In the genomic region with DNA sequence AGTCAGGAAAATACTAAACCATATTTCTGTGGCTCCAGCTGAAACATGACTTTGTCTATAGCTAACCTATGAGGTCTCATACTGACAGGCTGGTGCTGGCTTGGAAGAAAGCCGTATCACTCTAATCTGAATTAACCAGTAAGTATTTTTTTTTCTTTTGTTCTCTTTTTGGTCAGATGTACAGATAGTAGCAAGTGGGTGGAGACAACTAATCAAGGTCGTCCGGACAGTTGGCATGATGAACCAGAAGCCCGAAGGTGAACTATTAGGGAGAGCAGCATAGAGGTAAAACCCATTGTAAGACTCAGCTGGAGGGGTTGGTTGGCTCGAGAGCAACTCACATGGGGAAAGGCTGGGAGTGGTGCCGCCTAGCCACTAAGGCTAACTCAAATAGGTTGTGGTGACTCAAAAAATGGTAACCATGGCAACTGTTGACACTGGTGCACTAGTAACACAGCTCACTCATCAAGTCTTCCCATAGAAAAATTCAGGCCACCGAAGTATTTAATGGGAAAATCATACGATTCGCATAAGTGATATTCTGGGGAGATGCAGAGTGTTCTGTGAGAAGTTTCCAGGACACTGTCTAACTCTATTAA, we compare ENCODE assay signal across 20 mouse cellular contexts. TPM values are rescaled to one million over a fixed set of nuclear protein-coding genes. Genes with fewer than 3 reads are reported as not detected.
DNase-seq lines count a peak whose midpoint lies in the region; ATAC-seq lines count a peak whose summit lies in the region.
"Had no signal": no experiment of that assay in that cellular context is flagged by ENCODE, and none has a peak within 500 bp of the region (broad histone marks: within the 10 kb centered on the region; RNA-seq: fewer than 3 reads in every experiment).

No protein-coding gene starts in this region.

- peak; percentile 24 for DNase-seq in urinary bladder, postnatal 14 days (ENCODE audit: low spot score)
- no peak for DNase-seq in urinary bladder, adult 18-20 months (ENCODE audit: low spot score in 2 of 2)
- peak; percentile 40 for DNase-seq in NIH3T3 (ENCODE audit: low read depth)
- DNase-seq in kidney, postnatal 10 days: no peak
- DNase-seq in spleen, postnatal 10 days (ENCODE audit: low spot score in 2 of 2): no peak
- DNase-seq in left cerebral cortex, postnatal 36 days (ENCODE audit: low spot score in 2 of 2): no peak
- DNase-seq: adrenal gland, postnatal 10 days; cerebellum, adult 8-10 months; cerebellum, postnatal 25 days; forebrain, postnatal 0 days; heart, postnatal 36 days; kidney, adult 8-10 months; layer of hippocampus, postnatal 36 days; liver, postnatal 0 days; lung, postnatal 36 days; midbrain, embryonic 14.5 days had no signal

- ATAC-seq in megakaryocyte, adult 5-6 weeks (ENCODE audit: poor library complexity, severe bottlenecking): peak; percentile 45; the same call in 1 of the 2 replicates
- ATAC-seq: forebrain, postnatal 0 days; hindbrain, postnatal 0 days; intestine, embryonic 15.5 days; liver, embryonic 12.5 days; liver, postnatal 0 days had no signal

- intact Hi-C loops in left cerebral cortex, postnatal 36 days (cut with DNase I): no loop called here

RNA-seq across cellular contexts. Expression of a gene that starts 50.3 kb away (rescaled TPM):
- total RNA-seq in megakaryocyte, adult 5-6 weeks (2015): 14.7 and 15.4 TPM in 2 replicates
- 6.5 and 6.9 TPM in 2 replicates for total RNA-seq in megakaryocyte, adult 5-6 weeks (2017)
- 10 to 100 TPM; 12.4 to 14.0 TPM for total RNA-seq in left cerebral cortex, postnatal 36 days (2021)

Comparison
In these comparisons a context has a peak if more than half of its experiments do, and no peak if none do; other contexts are left out.
1. DNase-seq: peak in urinary bladder, postnatal 14 days (single experiment) and NIH3T3 (single experiment); none in urinary bladder, adult 18-20 months (0 of 2), kidney, postnatal 10 days (single experiment), spleen, postnatal 10 days (0 of 2) and left cerebral cortex, postnatal 36 days (0 of 2).